Mouse (Mus musculus): Measurements from ENCODE around the gene Phospho2. TPM values are rescaled to one million over a fixed set of nuclear protein-coding genes. Genes with fewer than 3 reads are reported as not detected.

Phospho2 gene
- total RNA-seq, 2 experiments from 2014 or later: 22.9 to 26.0 TPM

DNA sequence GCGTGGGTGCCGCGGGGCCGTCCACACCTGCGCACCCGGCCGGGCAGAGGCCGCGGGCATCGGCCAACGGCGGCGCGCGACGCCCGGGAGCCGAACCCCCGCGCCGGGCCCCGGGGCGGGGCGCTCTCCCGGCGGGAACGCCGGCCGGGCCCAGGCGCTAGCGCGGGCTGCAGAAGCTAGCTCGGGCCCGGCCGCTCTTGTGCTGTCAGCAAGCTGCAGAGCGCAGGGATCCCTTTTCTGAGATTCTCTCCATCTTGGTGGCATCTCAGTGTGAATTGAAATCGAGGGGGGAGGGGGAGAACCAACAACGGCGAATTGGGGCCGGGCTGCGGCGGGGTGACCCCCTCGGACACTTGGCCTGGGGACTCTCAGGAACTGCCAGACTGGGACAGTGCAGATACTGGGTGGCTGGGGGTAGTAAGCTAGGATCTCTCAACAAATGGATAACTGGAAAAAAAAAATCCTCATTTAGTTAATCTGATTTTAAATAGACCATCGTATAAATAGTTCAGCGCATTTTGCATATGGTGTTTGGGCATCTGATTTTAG lies 33.8 kb downstream of the Phospho2 start:
- peak; percentile 52 to 69 for DNase-seq

DNA sequence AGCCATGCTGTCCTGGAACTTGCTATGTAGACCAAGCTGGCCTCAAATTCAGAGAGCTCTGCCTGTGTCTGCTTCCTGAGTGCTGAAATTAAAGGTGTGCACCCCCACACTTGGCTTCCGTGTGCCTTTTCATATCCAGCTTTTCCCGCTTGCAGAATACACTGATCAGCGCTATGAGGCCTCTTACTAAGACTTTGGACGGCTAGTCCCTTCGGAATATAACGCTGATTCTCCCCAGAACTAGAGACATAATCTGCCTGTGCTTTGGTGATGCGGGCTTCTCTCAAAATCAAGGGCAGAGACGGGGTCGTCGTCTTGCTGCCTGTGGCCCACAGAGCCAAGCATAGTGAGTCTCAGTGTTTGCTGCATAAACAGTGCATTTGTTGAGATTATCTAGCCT lies 36.5 kb downstream of the Phospho2 start:
- DNase-seq: no peak

DNA sequence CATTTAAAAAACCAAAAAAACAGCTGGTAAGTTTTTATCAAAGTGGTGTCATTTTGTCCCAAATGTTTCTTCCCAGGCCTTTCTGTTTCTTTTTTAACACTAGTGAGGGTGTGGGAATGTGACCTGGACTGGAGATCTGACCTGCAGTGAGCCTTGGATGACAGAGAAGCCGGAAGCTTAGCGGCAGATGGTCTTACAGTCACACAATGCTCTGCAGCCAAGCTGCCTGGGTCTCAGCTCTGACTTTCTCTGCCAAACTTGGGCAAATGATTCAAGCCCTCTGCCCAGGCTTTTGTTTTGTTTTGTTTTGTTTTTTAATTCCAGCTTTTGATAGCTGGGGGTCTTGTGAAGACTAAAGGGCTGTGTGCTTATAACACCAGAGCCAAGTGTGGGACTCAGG lies 37.0 kb downstream of the Phospho2 start:
- no peak for DNase-seq

DNA sequence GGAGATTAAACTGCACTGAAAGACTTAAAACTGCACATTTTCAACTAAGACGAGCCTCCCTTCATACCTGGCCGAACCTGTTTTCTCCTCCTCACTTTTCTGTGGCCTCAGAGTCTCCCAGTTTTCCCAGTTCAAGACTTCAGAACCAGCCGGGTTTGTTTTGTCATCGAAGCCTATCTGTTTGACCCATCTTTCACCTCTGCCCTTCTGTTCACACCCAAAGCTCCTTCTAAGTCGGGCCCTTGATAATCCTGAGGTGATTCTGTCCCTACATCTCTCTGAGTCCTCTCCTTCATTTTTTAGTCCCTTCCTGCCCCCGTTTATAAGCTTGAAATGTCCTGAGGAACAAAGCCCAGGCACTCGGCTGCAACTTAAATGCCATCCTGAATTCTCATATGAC lies 38.6 kb downstream of the Phospho2 start:
- no peak for DNase-seq

DNA sequence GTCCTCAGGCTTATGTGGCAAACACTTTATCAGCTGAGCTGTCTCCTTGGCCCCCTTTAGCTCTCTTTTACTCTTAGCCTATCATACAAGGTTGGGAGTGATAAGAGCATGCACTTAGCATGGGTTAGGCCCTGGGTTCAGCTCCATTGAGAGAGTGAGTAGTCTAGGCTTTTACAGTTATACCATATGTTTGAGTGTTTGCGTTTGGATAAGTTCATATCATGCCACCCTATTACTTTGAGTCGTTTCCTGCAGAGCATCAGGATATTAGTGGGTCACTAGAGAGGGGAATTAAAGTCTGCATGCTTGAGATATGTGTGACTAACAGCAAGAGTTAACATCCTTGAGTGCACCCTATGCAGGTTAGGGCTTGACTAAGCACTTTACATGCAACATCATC lies 40.3 kb downstream of the Phospho2 start:
- no peak for DNase-seq

DNA sequence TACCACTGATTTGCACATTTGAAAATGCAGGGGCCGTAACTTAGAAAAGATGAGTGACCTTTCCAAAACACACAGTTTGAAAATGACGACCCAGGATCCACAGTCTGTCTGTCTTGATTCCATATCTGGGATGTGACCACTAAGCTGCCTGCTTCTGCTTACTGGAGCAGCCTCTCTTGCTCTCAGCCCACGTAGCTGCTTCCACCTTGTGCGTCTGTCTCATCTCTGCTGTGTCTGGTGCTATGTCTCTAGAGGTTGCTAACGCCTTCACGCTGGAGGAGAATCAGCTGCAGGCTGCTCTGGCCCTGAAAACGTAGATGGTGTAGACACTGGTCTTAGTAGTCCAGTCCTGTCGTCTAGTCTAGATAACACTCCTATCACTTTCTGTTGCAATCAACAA lies 40.7 kb downstream of the Phospho2 start:
- no peak for DNase-seq

DNA sequence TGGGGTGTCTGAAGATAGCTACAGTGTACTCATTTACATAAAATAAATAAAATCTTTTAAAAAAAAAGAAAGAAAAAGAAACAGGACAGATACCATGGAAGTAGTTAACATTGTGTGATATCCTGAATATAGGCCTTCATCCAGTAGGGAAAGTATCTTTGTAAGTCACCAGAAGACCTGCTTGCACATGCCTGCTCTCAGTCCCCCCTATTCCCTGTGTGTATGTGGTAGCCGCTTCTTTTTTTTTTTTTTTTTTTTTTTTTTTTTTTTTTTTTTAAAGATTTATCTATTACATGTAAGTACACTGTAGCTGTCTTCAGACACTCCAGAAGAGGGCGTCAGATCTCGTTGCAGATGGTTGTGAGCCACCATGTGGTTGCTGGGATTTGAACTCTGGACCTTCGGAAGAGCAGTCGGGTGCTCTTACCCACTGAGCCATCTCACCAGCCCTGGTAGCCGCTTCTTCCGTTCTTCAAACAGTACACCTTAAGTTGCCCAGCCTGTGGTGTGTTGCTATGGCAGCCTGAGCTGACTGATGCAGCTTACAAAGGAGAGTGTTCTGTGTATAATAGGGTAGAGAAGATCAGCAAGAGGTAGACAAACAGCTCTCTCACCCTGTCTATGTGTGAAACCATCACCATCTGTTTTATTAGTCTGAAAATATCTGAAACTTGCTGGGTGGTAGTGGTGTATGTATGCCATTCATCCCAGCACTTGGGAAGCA lies 48.0 kb downstream of the Phospho2 start:
- DNase-seq: no peak

DNA sequence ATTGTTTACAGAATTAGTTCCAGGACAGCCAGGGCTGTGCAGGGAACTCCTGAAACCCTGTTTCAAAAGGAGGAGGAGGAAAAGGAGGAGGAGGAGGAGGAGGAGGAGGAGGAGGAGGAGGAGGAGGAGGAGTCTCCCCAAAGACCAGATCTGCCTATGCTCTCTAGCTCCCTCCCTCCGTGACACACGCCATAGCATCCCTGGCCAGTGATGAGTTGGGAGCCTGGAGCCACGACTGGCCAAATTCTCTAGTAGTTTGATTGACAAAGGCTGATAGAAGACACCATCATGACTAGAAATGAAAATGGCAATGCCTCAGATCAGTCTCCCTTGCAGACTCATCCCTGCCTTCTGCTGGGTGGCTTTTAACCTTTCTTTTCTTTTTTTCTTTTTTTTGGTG lies 48.6 kb downstream of the Phospho2 start:
- DNase-seq: no peak

DNA sequence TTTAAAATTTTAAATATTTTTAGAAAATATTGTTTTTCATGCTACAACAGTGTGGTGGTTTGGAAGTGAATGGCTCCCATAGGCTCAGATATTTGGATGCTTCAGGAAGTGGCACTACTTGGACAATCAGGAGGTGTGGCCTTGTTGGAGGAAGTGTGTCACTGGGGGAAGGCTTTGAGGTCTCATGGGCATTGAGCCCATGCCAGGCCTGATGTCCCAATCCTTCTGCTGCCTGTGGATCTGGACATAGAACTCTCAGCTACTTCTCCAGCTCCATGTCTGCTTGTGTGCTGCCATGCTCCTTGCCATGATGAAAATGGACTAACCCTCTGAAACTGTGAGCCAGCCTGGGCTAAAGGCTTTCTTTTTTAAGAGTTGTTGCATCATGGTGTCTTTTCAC lies 49.3 kb downstream of the Phospho2 start:
- DNase-seq: no peak

DNA sequence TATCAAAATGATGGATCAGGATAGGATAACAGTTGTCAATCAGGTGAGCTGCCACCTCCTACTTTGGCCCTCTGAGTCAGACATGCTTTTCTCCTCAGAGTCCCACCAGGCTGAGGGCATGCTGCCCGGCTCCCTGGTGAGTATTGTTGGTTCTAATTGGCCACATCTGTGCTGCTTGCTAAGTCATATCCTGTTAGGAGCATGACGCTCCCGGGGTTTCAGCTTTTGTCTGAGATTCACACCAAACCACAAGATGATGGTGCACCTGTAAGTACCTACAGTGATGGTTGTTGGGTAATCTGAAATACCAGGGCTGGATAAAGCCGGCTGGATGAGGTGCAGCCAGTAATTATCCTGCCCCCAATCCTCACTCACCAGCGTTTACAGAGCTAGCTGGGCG lies 50.8 kb downstream of the Phospho2 start:
- no peak for DNase-seq

DNA sequence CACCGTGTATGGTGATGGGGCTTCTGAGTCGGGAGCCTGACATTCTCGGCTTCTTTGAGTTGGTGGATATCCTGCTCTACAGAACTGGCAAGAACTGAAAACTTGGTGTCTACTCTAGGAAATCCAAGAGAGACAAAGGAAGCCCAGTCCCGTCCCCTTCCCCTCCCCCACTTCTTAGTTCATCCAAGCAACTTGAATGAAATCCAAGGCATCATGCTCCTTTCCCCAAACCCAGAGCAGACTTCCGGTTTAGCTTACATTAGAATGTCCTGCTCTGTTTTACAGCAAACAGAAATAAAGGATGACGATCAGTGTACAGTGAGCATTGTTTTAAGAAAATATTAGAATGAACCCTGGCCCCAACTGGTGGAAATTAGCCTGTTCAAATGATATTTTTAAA lies 59.8 kb downstream of the Phospho2 start:
- DNase-seq: peak in 1 of 2 experiments; percentile 28

Other genes starting within 250 kb of the Phospho2 start
- gene Lrp2, start 203.6 kb upstream of the Phospho2 start, total RNA-seq (2021): under 1 TPM; 0.43 to 0.53 TPM
- gene Bbs5, start 142.5 kb upstream of the Phospho2 start, total RNA-seq (2021): 10 to 100 TPM in 1 of 2 experiments, 1 to 10 TPM in 1; 8.7 to 10.0 TPM
- under 1 TPM; 0.23 to 0.36 TPM for gene Klhl41, start 119.5 kb upstream of the Phospho2 start, total RNA-seq (2021)
- 10 to 100 TPM; 22.3 to 24.9 TPM for gene Fastkd1, start 76.1 kb upstream of the Phospho2 start, total RNA-seq (2021)
- 10 to 100 TPM; 68.8 to 70.1 TPM for gene Ppig, start 67.1 kb upstream of the Phospho2 start, total RNA-seq (2021)
- gene Ccdc173, start within 50 bp of the Phospho2 start, total RNA-seq (2021): 1 to 10 TPM; 1.3 to 2.0 TPM
- gene Klhl23, start 32.3 kb downstream of the Phospho2 start, total RNA-seq (2021): 10 to 100 TPM in 1 of 2 experiments, 1 to 10 TPM in 1; 9.1 to 12.5 TPM
- gene Ssb, start 71.9 kb downstream of the Phospho2 start, total RNA-seq (2021): 100 to 1,000 TPM; 175 to 188 TPM
- gene Mettl5, start 96.0 kb downstream of the Phospho2 start, total RNA-seq (2021): 10 to 100 TPM; 16.2 to 23.6 TPM
- 10 to 100 TPM; 79.7 to 94.1 TPM for gene Ubr3, start 107.6 kb downstream of the Phospho2 start, total RNA-seq (2021)
- gene Myo3b, start 249.5 kb downstream of the Phospho2 start, total RNA-seq (2021): not detected

Data from adrenal gland, postnatal 36 days (tissue).